Comparison of ENCODE assay signal across 8 mouse cellular contexts in genomic region chr14:46385701-46386477, GRCm38 (mm10). TPM values are rescaled to one million over a fixed set of nuclear protein-coding genes. Genes with fewer than 3 reads are reported as not detected.
DNase-seq lines count a peak whose midpoint lies in the region; ATAC-seq and TF ChIP-seq lines count a peak whose summit lies in the region.

No protein-coding gene starts in this region.

- H3K9ac ChIP-seq in lung, embryonic 14.5 days, result peak overlapping the region; percentile 58
- H3K9ac ChIP-seq in heart, embryonic 13.5 days, result peak overlapping the region; percentile 83
- H3K9ac ChIP-seq in neural tube, embryonic 11.5 days (ENCODE audit: low read length), result peak overlapping the region; percentile 35; the same call in 1 of the 2 replicates

- DNase-seq in lung, embryonic 14.5 days, result peak; percentile 56
- DNase-seq in lung, postnatal 36 days, result no peak
- peak; percentile 47 to 57 for DNase-seq in kidney, postnatal 4 days
- peak; percentile 48 for DNase-seq in neural tube, embryonic 11.5 days (ENCODE audit: low spot score)
- no peak for DNase-seq in thymus, postnatal 14 days
- no peak for DNase-seq in layer of hippocampus, postnatal 10 days (ENCODE audit: low spot score in 2 of 2)

- peak overlapping the region; percentile 22; the same call in 1 of the 2 replicates for H3K27ac ChIP-seq in lung, embryonic 14.5 days (ENCODE audit: low read depth)
- H3K27ac ChIP-seq in heart, embryonic 13.5 days (replicated peaks), result peak overlapping the region; percentile 32; the same call in 1 of the 2 replicates
- H3K27ac ChIP-seq in neural tube, embryonic 11.5 days (ENCODE audit: low read depth, low read length), result no peak overlapping the region

- no peak for ATAC-seq in lung, embryonic 14.5 days (ENCODE audit: insufficient read depth)
- ATAC-seq in heart, embryonic 13.5 days (ENCODE audit: extremely low read depth, insufficient number of reproducible peaks, low FRiP score, low TSS enrichment), result no peak
- ATAC-seq in neural tube, embryonic 11.5 days (ENCODE audit: insufficient read depth, low FRiP score, low TSS enrichment), result no peak
- no peak for ATAC-seq in inflammation-experienced regulatory T-cells, adult 6 months

- peaks cover 37% of the 10 kb centered on the region for H3K36me3 ChIP-seq in lung, embryonic 14.5 days (ENCODE audit: insufficient read depth)
- H3K36me3 ChIP-seq in heart, embryonic 13.5 days, result peaks cover 16% of the 10 kb centered on the region
- no peaks in the 10 kb centered on the region for H3K36me3 ChIP-seq in neural tube, embryonic 11.5 days (ENCODE audit: control insufficient read depth, insufficient read depth, low read length)

- WGBS in lung, embryonic 14.5 days, result under 1% methylated on average over 39 of the region's 39 CpGs
- WGBS in heart, embryonic 13.5 days, result under 1% methylated on average over 39 of the region's 39 CpGs
- WGBS in neural tube, embryonic 11.5 days, result under 1% methylated on average over 39 of the region's 39 CpGs

- H3K27me3 ChIP-seq in lung, embryonic 14.5 days (ENCODE audit: insufficient read depth, low read length), result peaks cover 4% of the 10 kb centered on the region
- H3K27me3 ChIP-seq in heart, embryonic 13.5 days (replicated peaks), result peaks cover 40% of the 10 kb centered on the region
- H3K27me3 ChIP-seq in neural tube, embryonic 11.5 days (ENCODE audit: control insufficient read depth, insufficient read depth, low read length), result peaks cover 52% of the 10 kb centered on the region

- no peaks in the 10 kb centered on the region for H3K9me3 ChIP-seq in lung, embryonic 14.5 days (ENCODE audit: low read depth, low read length)
- no peaks in the 10 kb centered on the region for H3K9me3 ChIP-seq in heart, embryonic 13.5 days
- no peaks in the 10 kb centered on the region for H3K9me3 ChIP-seq in neural tube, embryonic 11.5 days (ENCODE audit: control insufficient read depth, low read length)

- H3K4me2 ChIP-seq in lung, embryonic 14.5 days, result peak overlapping the region; percentile 62
- peak overlapping the region; percentile 85 for H3K4me2 ChIP-seq in heart, embryonic 13.5 days
- H3K4me2 ChIP-seq in neural tube, embryonic 11.5 days (ENCODE audit: low read depth), result peak overlapping the region; percentile 79

- peaks cover 7% of the 10 kb centered on the region for H3K4me1 ChIP-seq in lung, embryonic 14.5 days (ENCODE audit: insufficient read depth)
- peaks cover 47% of the 10 kb centered on the region for H3K4me1 ChIP-seq in heart, embryonic 13.5 days
- peaks cover 8% of the 10 kb centered on the region for H3K4me1 ChIP-seq in neural tube, embryonic 11.5 days (ENCODE audit: control insufficient read depth, insufficient read depth, low read length)

- peak overlapping the region; percentile 61 for H3K4me3 ChIP-seq in lung, embryonic 14.5 days (ENCODE audit: low read depth, low read length)
- H3K4me3 ChIP-seq in heart, embryonic 13.5 days, result peak overlapping the region; percentile 70
- H3K4me3 ChIP-seq in neural tube, embryonic 11.5 days (ENCODE audit: low read depth, low read length), result peak overlapping the region; percentile 55

- TF ChIP-seq CTCF in lung, embryonic 14.5 days (IDR thresholded peaks at IDR 0.05; ENCODE audit: low read depth), result no peak

RNA-seq across cellular contexts. Expression of gene Bmp4, which starts 4.6 kb away (rescaled TPM):
- polyA plus RNA-seq in lung, embryonic 14.5 days (2014; fragmentation: Nextera tagmentation; extraction: Ambion mirVana), result 57.3 and 62.0 TPM in 2 replicates
- polyA plus RNA-seq in heart, embryonic 13.5 days (2015; fragmentation: Nextera tagmentation; extraction: Ambion mirVana), result 23.7 and 23.9 TPM in 2 replicates
- polyA plus RNA-seq in neural tube, embryonic 11.5 days (2014; fragmentation: Nextera tagmentation; extraction: Ambion mirVana), result 21.2 and 22.5 TPM in 2 replicates
- polyA plus RNA-seq in inflammation-experienced regulatory T-cells, adult 6 months (2017; shearing (Covaris generic)), result not detected
- 10 to 100 TPM in 1 of 2 experiments, 1 to 10 TPM in 1; 6.5 to 12.4 TPM for total RNA-seq in layer of hippocampus, postnatal 10 days (2021)

RNA-seq across cellular contexts. Expression of gene Gm15217, which starts 6.7 kb away (rescaled TPM):
- polyA plus RNA-seq in lung, embryonic 14.5 days (2014; fragmentation: Nextera tagmentation; extraction: Ambion mirVana), result 0.53 and 0.61 TPM in 2 replicates
- not detected in 2 replicates for polyA plus RNA-seq in heart, embryonic 13.5 days (2015; fragmentation: Nextera tagmentation; extraction: Ambion mirVana)
- not detected in 2 replicates for polyA plus RNA-seq in neural tube, embryonic 11.5 days (2014; fragmentation: Nextera tagmentation; extraction: Ambion mirVana)
- polyA plus RNA-seq in inflammation-experienced regulatory T-cells, adult 6 months (2017; shearing (Covaris generic)), result not detected
- not detected for total RNA-seq in layer of hippocampus, postnatal 10 days (2021)

Comparison
In these comparisons a context has a peak if more than half of its experiments do, and no peak if none do; other contexts are left out.
1. DNase-seq: peak in lung, embryonic 14.5 days (single experiment), kidney, postnatal 4 days (2 of 2) and neural tube, embryonic 11.5 days (single experiment); none in lung, postnatal 36 days (single experiment), thymus, postnatal 14 days (single experiment) and layer of hippocampus, postnatal 10 days (0 of 2).
2. RNA of gene Bmp4, which starts 4.6 kb away (polyA plus RNA-seq): 57.3 to 62.0 TPM in lung, embryonic 14.5 days, 23.7 to 23.9 TPM in heart, embryonic 13.5 days and 21.2 to 22.5 TPM in neural tube, embryonic 11.5 days; not detected in inflammation-experienced regulatory T-cells, adult 6 months; every median in the first group is over 10 times any median in the second.
3. Peak in every context shown above with its lines, with median percentiles within 50 percentile points of each other: H3K4me2 ChIP-seq, H3K4me3 ChIP-seq and H3K9ac ChIP-seq.